Mouse (Mus musculus) MEL-GATA-1-ER (cell line): ENCODE measurements around the gene Tbc1d9.

Experiments used
- DNase-seq: peaks from one replicate; pipeline ENCODE4 v3.0.0-alpha.2; 2012; ENCODE audit warnings: low read depth; ENCODE audit errors: extremely low read depth

The Tbc1d9 gene

GRCm38 (mm10) chr8:83315691-83316090, 150.5 kb downstream of the Tbc1d9 start:
- DNase-seq, result no peak

- no peak for DNase-seq
Observed at GRCm38 (mm10) chr8:83320543-83320942, 155.4 kb downstream of the Tbc1d9 start.

- no peak for DNase-seq
Observed at GRCm38 (mm10) chr8:83322374-83322773, 157.2 kb downstream of the Tbc1d9 start.
